Mouse (Mus musculus) liver, embryonic 12.5 days (tissue): ENCODE data around the gene Stox2. TPM values are rescaled to one million over a fixed set of nuclear protein-coding genes. Genes with fewer than 3 reads are reported as not detected.

Experiments
- ATAC-seq: fragments of 200-750 bp; cut with Nextera tagmentation; 2 replicates; pipeline ENCODE4 v1.8.0; 2017; ENCODE audit warnings: moderate number of reproducible peaks, mild to moderate bottlenecking, moderate library complexity
- H3K27ac ChIP-seq: fragments of 300-500 bp; sonication (generic); 2 replicates; pipeline ENCODE4 v1.5.1; 2016; ENCODE audit warnings: mild to moderate bottlenecking
- H3K27me3 ChIP-seq: fragments of 300-500 bp; sonication (generic); replicated peaks from 2 replicates; pipeline ENCODE4 v1.6.1; 2016; ENCODE audit warnings: mild to moderate bottlenecking, moderate library complexity
- H3K36me3 ChIP-seq: fragments of 300-500 bp; sonication (generic); 2 replicates; pipeline ENCODE4 v1.6.1; 2016; ENCODE audit warnings: mild to moderate bottlenecking, moderate library complexity
- H3K4me1 ChIP-seq: fragments of 300-500 bp; sonication (generic); 2 replicates; pipeline ENCODE4 v1.6.1; 2016
- H3K4me2 ChIP-seq: fragments of 300-500 bp; sonication (generic); 2 replicates; pipeline ENCODE4 v1.6.1; 2016; ENCODE audit warnings: mild to moderate bottlenecking, moderate library complexity
- H3K4me3 ChIP-seq: fragments of 300-500 bp; sonication (generic); 2 replicates; pipeline ENCODE4 v1.5.1; 2016; ENCODE audit warnings: mild to moderate bottlenecking, moderate library complexity
- H3K9ac ChIP-seq: fragments of 300-500 bp; sonication (generic); 2 replicates; pipeline ENCODE4 v1.6.1; 2016; ENCODE audit warnings: mild to moderate bottlenecking, moderate library complexity
- H3K9me3 ChIP-seq: fragments of 300-500 bp; sonication (generic); replicated peaks from 2 replicates; pipeline ENCODE4 v1.6.1; 2016; ENCODE audit warnings: mild to moderate bottlenecking, moderate library complexity
- WGBS: fragments of 180-500 bp; shearing (Covaris S2); methylation state at CpG from one replicate; pipeline ENCODE4 v1.1.7; 2016; ENCODE audit not compliant: insufficient replicate concordance; 5-methylcytosine and 5-hydroxymethylcytosine counted together
- polyA plus RNA-seq: library from polyadenylated mRNA; unstranded; fragments of >200 nt; fragmentation: Nextera tagmentation; extraction: Ambion mirVana; gene quantifications from 2 replicates; pipeline ENCODE4 v1.2.1, GENCODE M21; 2016

The Stox2 gene
- polyA plus RNA-seq, 1 experiment from 2014 or later: 0.89 TPM

- 46% methylated on average over 5 of the region's 5 CpGs for WGBS
- H3K36me3 ChIP-seq: no peaks in the 10 kb centered on the region
- H3K9ac ChIP-seq: no peak overlapping the region
- no peak overlapping the region for H3K4me3 ChIP-seq
- no peaks in the 10 kb centered on the region for H3K9me3 ChIP-seq
- H3K4me1 ChIP-seq: no peaks in the 10 kb centered on the region
- no peak for ATAC-seq
- H3K4me2 ChIP-seq: no peak overlapping the region
- H3K27me3 ChIP-seq: no peaks in the 10 kb centered on the region
- H3K27ac ChIP-seq: no peak overlapping the region
Observed at GRCm38 (mm10) chr8:47321282-47321681, 124.9 kb downstream of the Stox2 start.

GRCm38 (mm10) chr8:47320707-47321106, 125.5 kb downstream of the Stox2 start:
- no peak for ATAC-seq
- WGBS: 44% methylated on average over 2 of the region's 2 CpGs
- Histone ChIP-seq H3K36me3 (no peaks in the 10 kb centered on the region), H3K27ac (no peak overlapping the region), H3K4me3 (no peak overlapping the region), H3K4me2 (no peak overlapping the region), H3K27me3 (no peaks in the 10 kb centered on the region), H3K9ac (no peak overlapping the region), H3K4me1 (no peaks in the 10 kb centered on the region), H3K9me3 (no peaks in the 10 kb centered on the region)

GRCm38 (mm10) chr8:47318468-47318867, 127.7 kb downstream of the Stox2 start:
- no peaks in the 10 kb centered on the region for H3K36me3 ChIP-seq
- ATAC-seq: no peak
- no peak overlapping the region for H3K4me3 ChIP-seq
- no peaks in the 10 kb centered on the region for H3K4me1 ChIP-seq
- no peak overlapping the region for H3K27ac ChIP-seq
- no peak overlapping the region for H3K9ac ChIP-seq
- WGBS: 71% methylated on average over 3 of the region's 3 CpGs
- no peak overlapping the region for H3K4me2 ChIP-seq
- no peaks in the 10 kb centered on the region for H3K9me3 ChIP-seq
- H3K27me3 ChIP-seq: no peaks in the 10 kb centered on the region

GRCm38 (mm10) chr8:47308176-47308575, 138.0 kb downstream of the Stox2 start:
- Histone ChIP-seq H3K4me2 (no peak overlapping the region), H3K27me3 (no peaks in the 10 kb centered on the region), H3K27ac (no peak overlapping the region), H3K36me3 (no peaks in the 10 kb centered on the region), H3K4me3 (no peak overlapping the region), H3K9ac (no peak overlapping the region), H3K9me3 (no peaks in the 10 kb centered on the region), H3K4me1 (no peaks in the 10 kb centered on the region)
- ATAC-seq: no peak
- WGBS: 67% methylated on average over 6 of the region's 6 CpGs

GRCm38 (mm10) chr8:47306372-47306771, 139.8 kb downstream of the Stox2 start:
- Histone ChIP-seq H3K4me1 (no peaks in the 10 kb centered on the region), H3K27ac (no peak overlapping the region), H3K36me3 (no peaks in the 10 kb centered on the region), H3K27me3 (no peaks in the 10 kb centered on the region), H3K4me3 (no peak overlapping the region), H3K4me2 (no peak overlapping the region), H3K9ac (no peak overlapping the region), H3K9me3 (no peaks in the 10 kb centered on the region)
- 67% methylated on average over 5 of the region's 5 CpGs for WGBS
- no peak for ATAC-seq

GRCm38 (mm10) chr8:47305880-47306279, 140.3 kb downstream of the Stox2 start:
- Histone ChIP-seq H3K9ac (no peak overlapping the region), H3K36me3 (no peaks in the 10 kb centered on the region), H3K27ac (no peak overlapping the region), H3K4me2 (no peak overlapping the region), H3K4me1 (no peaks in the 10 kb centered on the region), H3K27me3 (no peaks in the 10 kb centered on the region), H3K4me3 (no peak overlapping the region), H3K9me3 (no peaks in the 10 kb centered on the region)
- 82% methylated on average over 5 of the region's 5 CpGs for WGBS
- no peak for ATAC-seq

- no peak overlapping the region for H3K9ac ChIP-seq
- H3K9me3 ChIP-seq: no peaks in the 10 kb centered on the region
- no peaks in the 10 kb centered on the region for H3K27me3 ChIP-seq
- no peak overlapping the region for H3K4me3 ChIP-seq
- H3K27ac ChIP-seq: no peak overlapping the region
- no peaks in the 10 kb centered on the region for H3K4me1 ChIP-seq
- no peak for ATAC-seq
- WGBS: 71% methylated on average over 3 of the region's 3 CpGs
- no peak overlapping the region for H3K4me2 ChIP-seq
- no peaks in the 10 kb centered on the region for H3K36me3 ChIP-seq
Observed at GRCm38 (mm10) chr8:47298460-47298859, 147.7 kb downstream of the Stox2 start.

- WGBS: 18% methylated on average over 6 of the region's 6 CpGs
- no peaks in the 10 kb centered on the region for H3K36me3 ChIP-seq
- H3K4me2 ChIP-seq: peak overlapping the region; percentile 71
- peak overlapping the region; percentile 52; the same call in 1 of the 2 replicates for H3K4me3 ChIP-seq
- H3K4me1 ChIP-seq: no peaks in the 10 kb centered on the region
- H3K27me3 ChIP-seq: peaks cover 61% of the 10 kb centered on the region
- no peak for ATAC-seq
- no peak overlapping the region for H3K27ac ChIP-seq
- H3K9me3 ChIP-seq: no peaks in the 10 kb centered on the region
- no peak overlapping the region for H3K9ac ChIP-seq
Observed at GRCm38 (mm10) chr8:47289641-47290040, 156.5 kb downstream of the Stox2 start.

- Histone ChIP-seq H3K9ac (peak overlapping the region; percentile 59), H3K4me1 (no peaks in the 10 kb centered on the region), H3K27ac (no peak overlapping the region), H3K4me2 (peak overlapping the region; percentile 71), H3K27me3 (peaks cover 61% of the 10 kb centered on the region), H3K4me3 (peak overlapping the region; percentile 52), H3K9me3 (no peaks in the 10 kb centered on the region), H3K36me3 (no peaks in the 10 kb centered on the region)
- WGBS: under 1% methylated on average over 82 of the region's 97 CpGs
- no peak for ATAC-seq
Observed at GRCm38 (mm10) chr8:47288866-47289541, 157.2 kb downstream of the Stox2 start.

- Histone ChIP-seq H3K9ac (peak overlapping the region; percentile 59), H3K9me3 (no peaks in the 10 kb centered on the region), H3K36me3 (no peaks in the 10 kb centered on the region), H3K27me3 (peaks cover 61% of the 10 kb centered on the region), H3K4me3 (peak overlapping the region; percentile 52), H3K27ac (no peak overlapping the region), H3K4me1 (no peaks in the 10 kb centered on the region), H3K4me2 (peak overlapping the region; percentile 71)
- ATAC-seq: no peak
- WGBS: 1% methylated on average over 73 of the region's 78 CpGs
Observed at GRCm38 (mm10) chr8:47288131-47288865, 157.9 kb downstream of the Stox2 start.

- peak overlapping the region; percentile 71 for H3K4me2 ChIP-seq
- H3K9ac ChIP-seq: no peak overlapping the region; the same call in 1 of the 2 replicates
- peaks cover 61% of the 10 kb centered on the region for H3K27me3 ChIP-seq
- H3K4me3 ChIP-seq: peak overlapping the region; percentile 52
- H3K27ac ChIP-seq: no peak overlapping the region
- H3K4me1 ChIP-seq: no peaks in the 10 kb centered on the region
- under 1% methylated on average over 33 of the region's 33 CpGs for WGBS
- ATAC-seq: no peak
- no peaks in the 10 kb centered on the region for H3K9me3 ChIP-seq
- H3K36me3 ChIP-seq: no peaks in the 10 kb centered on the region
Observed at GRCm38 (mm10) chr8:47287641-47288130, 158.5 kb downstream of the Stox2 start.

- Histone ChIP-seq H3K36me3 (no peaks in the 10 kb centered on the region), H3K4me2 (peak overlapping the region; percentile 71), H3K4me1 (no peaks in the 10 kb centered on the region), H3K9ac (no peak overlapping the region), H3K27ac (no peak overlapping the region), H3K27me3 (peaks cover 61% of the 10 kb centered on the region), H3K4me3 (peak overlapping the region; percentile 52), H3K9me3 (no peaks in the 10 kb centered on the region)
- WGBS: 6% methylated on average over 16 of the region's 16 CpGs
- ATAC-seq: no peak
Observed at GRCm38 (mm10) chr8:47287201-47287621, 159.0 kb downstream of the Stox2 start.
